Mouse (Mus musculus): ENCODE results near the gene Hddc3. TPM values are rescaled to one million over a fixed set of nuclear protein-coding genes. Genes with fewer than 3 reads are reported as not detected.
A peak's percentile ranks its signal among the peaks of the same experiment; 100 is the strongest.

Gene Hddc3
- polyA plus RNA-seq, 1 experiment from 2014 or later: 8.5 TPM

- no peaks in the 10 kb centered on the region for H3K36me3 ChIP-seq (ENCODE audit: insufficient read depth, low read length)
- no peaks in the 10 kb centered on the region; the same call in 1 of the 2 replicates for H3K4me1 ChIP-seq (ENCODE audit: insufficient read depth, low read depth, low read length)
- 70% methylated on average over 3 of the region's 3 CpGs for whole genome bisulfite sequencing
Measured at GRCm38 (mm10) chr7:80299568-80299967, 43.3 kb upstream of the Hddc3 start.

GRCm38 (mm10) chr7:80301522-80301921, 41.4 kb upstream of the Hddc3 start:
- 77% methylated on average over 2 of the region's 2 CpGs for WGBS
- no peaks in the 10 kb centered on the region for H3K36me3 ChIP-seq (ENCODE audit: insufficient read depth, low read length)
- TF ChIP-seq CTCF (IDR thresholded peaks at IDR 0.05) (peak; percentile 35), EP300 (IDR thresholded peaks at IDR 0.05) (no peak)
- H3K4me2 ChIP-seq (replicated peaks; ENCODE audit: low read depth, low read length): no peak overlapping the region
- no peaks in the 10 kb centered on the region for H3K27me3 ChIP-seq (replicated peaks; ENCODE audit: insufficient read depth, low read length)
- no peak overlapping the region for H3K27ac ChIP-seq (ENCODE audit: low read length)
- no peak for DNase-seq (ENCODE audit: low spot score)
- H3K9me3 ChIP-seq (ENCODE audit: low read length): no peaks in the 10 kb centered on the region
- no peak for ATAC-seq
- no peak overlapping the region for H3K9ac ChIP-seq (replicated peaks; ENCODE audit: low read depth)
- H3K4me1 ChIP-seq (ENCODE audit: insufficient read depth, low read depth, low read length): no peaks in the 10 kb centered on the region; the same call in 1 of the 2 replicates
- no peak overlapping the region for H3K4me3 ChIP-seq (ENCODE audit: low read depth, low read length)

More at GRCm38 (mm10) chr7:80299568-80299967, 43.3 kb upstream of the Hddc3 start:
- ATAC-seq (no peak), DNase-seq (ENCODE audit: low spot score) (no peak)
- Histone ChIP-seq H3K4me3 (ENCODE audit: low read depth, low read length) (no peak overlapping the region), H3K9ac (replicated peaks; ENCODE audit: low read depth) (no peak overlapping the region), H3K9me3 (ENCODE audit: low read length) (no peaks in the 10 kb centered on the region), H3K27ac (ENCODE audit: low read length) (no peak overlapping the region), H3K4me2 (replicated peaks; ENCODE audit: low read depth, low read length) (no peak overlapping the region), H3K27me3 (replicated peaks; ENCODE audit: insufficient read depth, low read length) (no peaks in the 10 kb centered on the region)
- TF ChIP-seq EP300 (IDR thresholded peaks at IDR 0.05) (no peak), CTCF (IDR thresholded peaks at IDR 0.05) (no peak)

- no peak for TF ChIP-seq EP300 (IDR thresholded peaks at IDR 0.05)
- TF ChIP-seq CTCF (IDR thresholded peaks at IDR 0.05): peak; percentile 39
- Histone ChIP-seq H3K9me3 (ENCODE audit: low read length) (no peaks in the 10 kb centered on the region), H3K4me1 (ENCODE audit: insufficient read depth, low read depth, low read length) (no peaks in the 10 kb centered on the region), H3K36me3 (ENCODE audit: insufficient read depth, low read length) (peaks cover 3% of the 10 kb centered on the region; the same call in 1 of the 2 replicates), H3K27me3 (replicated peaks; ENCODE audit: insufficient read depth, low read length) (no peaks in the 10 kb centered on the region), H3K4me3 (ENCODE audit: low read depth, low read length) (no peak overlapping the region), H3K4me2 (replicated peaks; ENCODE audit: low read depth, low read length) (no peak overlapping the region), H3K9ac (replicated peaks; ENCODE audit: low read depth) (no peak overlapping the region), H3K27ac (ENCODE audit: low read length) (no peak overlapping the region)
- no peak; the same call in 1 of the 2 replicates for ATAC-seq
- WGBS: 69% methylated on average over 3 of the region's 3 CpGs
- DNase-seq (ENCODE audit: low spot score): peak; percentile 26
Measured at GRCm38 (mm10) chr7:80307766-80308165, 35.1 kb upstream of the Hddc3 start.

- Histone ChIP-seq H3K27ac (ENCODE audit: low read length) (peak overlapping the region; percentile 38; the same call in 1 of the 2 replicates), H3K4me2 (replicated peaks; ENCODE audit: low read depth, low read length) (no peak overlapping the region), H3K9ac (replicated peaks; ENCODE audit: low read depth) (no peak overlapping the region), H3K9me3 (ENCODE audit: low read length) (no peaks in the 10 kb centered on the region), H3K36me3 (ENCODE audit: insufficient read depth, low read length) (peaks cover 3% of the 10 kb centered on the region; the same call in 1 of the 2 replicates), H3K27me3 (replicated peaks; ENCODE audit: insufficient read depth, low read length) (no peaks in the 10 kb centered on the region), H3K4me1 (ENCODE audit: insufficient read depth, low read depth, low read length) (no peaks in the 10 kb centered on the region), H3K4me3 (ENCODE audit: low read depth, low read length) (no peak overlapping the region)
- no peak for TF ChIP-seq EP300 (IDR thresholded peaks at IDR 0.05)
- no peak for TF ChIP-seq CTCF (IDR thresholded peaks at IDR 0.05)
- ATAC-seq: no peak
- WGBS: 68% methylated on average over 7 of the region's 7 CpGs
- DNase-seq (ENCODE audit: low spot score): no peak
Measured at GRCm38 (mm10) chr7:80310771-80311170, 32.1 kb upstream of the Hddc3 start.

GRCm38 (mm10) chr7:80315733-80316132, 27.2 kb upstream of the Hddc3 start:
- no peak for DNase-seq (ENCODE audit: low spot score)
- Histone ChIP-seq H3K9ac (replicated peaks; ENCODE audit: low read depth) (no peak overlapping the region), H3K36me3 (ENCODE audit: insufficient read depth, low read length) (no peaks in the 10 kb centered on the region), H3K9me3 (ENCODE audit: low read length) (no peaks in the 10 kb centered on the region), H3K4me2 (replicated peaks; ENCODE audit: low read depth, low read length) (no peak overlapping the region), H3K4me1 (ENCODE audit: insufficient read depth, low read depth, low read length) (no peaks in the 10 kb centered on the region), H3K4me3 (ENCODE audit: low read depth, low read length) (no peak overlapping the region), H3K27ac (ENCODE audit: low read length) (no peak overlapping the region), H3K27me3 (replicated peaks; ENCODE audit: insufficient read depth, low read length) (no peaks in the 10 kb centered on the region)
- TF ChIP-seq CTCF (IDR thresholded peaks at IDR 0.05) (no peak), EP300 (IDR thresholded peaks at IDR 0.05) (no peak)
- 72% methylated on average over 2 of the region's 2 CpGs for WGBS
- no peak for ATAC-seq

- H3K27ac ChIP-seq (ENCODE audit: low read length): no peak overlapping the region
- 44% methylated on average over 1 of the region's 1 CpGs for WGBS
- TF ChIP-seq CTCF (IDR thresholded peaks at IDR 0.05): no peak
- TF ChIP-seq EP300 (IDR thresholded peaks at IDR 0.05): no peak
- no peak overlapping the region for H3K4me3 ChIP-seq (ENCODE audit: low read depth, low read length)
- H3K36me3 ChIP-seq (ENCODE audit: insufficient read depth, low read length): no peaks in the 10 kb centered on the region
- H3K9me3 ChIP-seq (ENCODE audit: low read length): no peaks in the 10 kb centered on the region
- no peak for DNase-seq (ENCODE audit: low spot score)
- no peak overlapping the region for H3K9ac ChIP-seq (replicated peaks; ENCODE audit: low read depth)
- no peaks in the 10 kb centered on the region for H3K4me1 ChIP-seq (ENCODE audit: insufficient read depth, low read depth, low read length)
- no peak overlapping the region for H3K4me2 ChIP-seq (replicated peaks; ENCODE audit: low read depth, low read length)
- no peaks in the 10 kb centered on the region for H3K27me3 ChIP-seq (replicated peaks; ENCODE audit: insufficient read depth, low read length)
- no peak for ATAC-seq
Measured at GRCm38 (mm10) chr7:80317439-80318115, 25.3 kb upstream of the Hddc3 start.

Measured in lung, postnatal 0 days (tissue).